Mouse (Mus musculus): ENCODE measurements around the gene Myo3a. TPM values are rescaled to one million over a fixed set of nuclear protein-coding genes. Genes with fewer than 3 reads are reported as not detected.

Myo3a gene
- polyA plus RNA-seq, 1 experiment from 2014 or later: not detected

DNA sequence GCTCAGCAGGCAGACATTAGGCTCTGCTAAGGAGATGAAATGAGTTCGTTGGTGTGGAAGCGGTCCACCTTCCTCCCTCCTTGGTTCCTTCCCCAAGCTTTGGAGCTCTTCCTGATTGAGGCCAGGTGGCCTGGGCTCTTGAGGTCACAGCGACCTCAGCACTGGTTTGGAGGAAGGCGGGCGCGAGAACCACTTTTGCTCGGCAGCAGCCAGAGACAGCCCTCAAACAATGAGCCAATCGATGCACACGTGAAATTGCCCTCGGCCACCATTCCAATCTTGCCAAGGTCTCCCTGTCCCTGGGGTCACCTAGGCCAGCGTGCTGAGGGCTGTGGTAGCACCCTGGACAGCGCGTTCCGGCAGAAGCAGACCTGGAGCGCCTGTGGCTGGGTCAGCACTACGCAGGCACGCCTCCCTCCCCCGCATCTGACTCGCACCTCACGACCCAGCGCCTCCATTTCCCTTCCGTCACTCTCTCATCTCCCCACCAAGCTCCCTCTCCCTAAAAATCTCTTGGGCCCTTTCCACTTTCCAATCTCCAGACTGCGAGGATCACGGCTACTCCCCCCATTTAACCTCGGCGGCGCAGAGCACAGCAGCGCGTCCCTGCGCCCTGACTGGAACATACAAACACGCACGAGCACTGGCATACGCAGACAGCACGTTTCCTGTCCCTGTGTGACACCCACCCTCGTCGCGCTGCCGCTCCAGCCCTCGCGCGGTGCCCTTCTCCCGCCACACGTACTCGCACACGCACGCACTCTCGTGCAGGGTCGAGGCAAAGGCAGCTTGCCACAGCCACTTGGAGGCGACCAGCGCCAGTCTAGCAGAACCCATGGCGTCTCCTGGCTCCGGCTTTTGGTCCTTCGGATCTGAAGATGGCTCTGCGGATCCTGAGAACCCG lies 394.8 kb downstream of the Myo3a start, which contains the start of gene Gad2:
TSS of gene Gad2 (plus strand) at position 378 of the 904 bp plus-strand sequence.
- Histone ChIP-seq H3K36me3 (no peaks in the 10 kb centered on the region), H3K4me2 (replicated peaks) (peak within 1 kb of the TSS; percentile 82), H3K9me3 (no peaks in the 10 kb centered on the region), H3K4me3 (peak within 1 kb of the TSS; percentile 56), H3K9ac (replicated peaks) (peak within 1 kb of the TSS; percentile 70), H3K4me1 (peaks cover 56% of the 10 kb centered on the region), H3K27ac (replicated peaks) (peak within 1 kb of the TSS; percentile 98), H3K27me3 (peaks cover 31% of the 10 kb centered on the region)
- under 1% methylated on average over 55 of the region's 55 CpGs for WGBS
- peak; percentile 72 for ATAC-seq (replicated peaks)

DNA sequence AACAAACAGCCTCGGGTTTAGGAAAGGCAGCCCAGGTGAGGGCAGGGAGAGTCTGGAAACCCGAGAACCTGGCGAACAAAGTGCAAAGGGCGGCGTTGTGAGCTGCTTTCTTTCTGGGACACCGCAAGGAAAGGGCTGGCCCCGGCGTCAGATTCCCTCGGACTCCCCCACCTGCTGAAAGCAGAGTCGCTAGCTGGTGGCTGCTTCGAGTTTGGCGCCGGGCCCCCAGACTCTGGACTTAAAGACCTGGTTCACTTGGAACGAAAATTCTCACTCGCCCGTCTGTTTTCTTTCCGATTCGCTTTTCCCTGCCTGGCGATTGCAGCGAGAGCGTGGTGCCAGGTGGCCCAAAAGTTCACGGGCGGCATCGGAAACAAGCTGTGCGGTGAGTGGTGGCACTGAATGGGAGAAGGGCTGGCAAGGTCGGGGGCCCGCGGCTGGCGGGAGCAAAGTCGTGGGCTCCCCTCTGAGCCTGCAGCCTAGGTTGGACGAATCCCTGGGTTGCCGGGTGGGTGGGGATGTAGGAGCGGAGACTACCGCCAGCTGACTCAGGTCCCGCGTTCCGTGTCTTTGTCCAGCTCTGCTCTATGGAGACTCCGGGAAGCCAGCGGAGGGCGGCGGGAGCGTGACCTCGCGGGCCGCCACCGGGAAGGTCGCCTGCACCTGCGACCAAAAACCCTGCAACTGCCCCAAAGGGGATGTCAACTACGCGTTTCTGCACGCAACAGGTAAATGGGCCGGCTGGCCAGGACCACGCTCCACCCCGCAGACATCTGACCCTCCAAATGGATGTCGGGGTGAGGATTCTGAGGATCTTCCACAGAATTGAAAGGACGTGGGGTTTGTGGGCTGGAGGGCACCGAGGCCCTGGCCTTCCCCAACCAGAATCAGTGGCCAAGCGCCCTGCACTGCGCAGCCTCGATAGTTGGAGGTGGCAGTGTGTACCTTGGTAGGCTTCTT lies 396.1 kb downstream of the Myo3a start:
- Histone ChIP-seq H3K9me3 (no peaks in the 10 kb centered on the region), H3K4me2 (replicated peaks) (peak overlapping the region; percentile 82), H3K4me3 (peak overlapping the region; percentile 56), H3K27ac (replicated peaks) (peak overlapping the region; percentile 98), H3K27me3 (peaks cover 37% of the 10 kb centered on the region), H3K36me3 (no peaks in the 10 kb centered on the region), H3K4me1 (peaks cover 54% of the 10 kb centered on the region), H3K9ac (replicated peaks) (peak overlapping the region; percentile 70)
- under 1% methylated on average over 60 of the region's 60 CpGs for WGBS
- no peak for ATAC-seq (replicated peaks)

DNA sequence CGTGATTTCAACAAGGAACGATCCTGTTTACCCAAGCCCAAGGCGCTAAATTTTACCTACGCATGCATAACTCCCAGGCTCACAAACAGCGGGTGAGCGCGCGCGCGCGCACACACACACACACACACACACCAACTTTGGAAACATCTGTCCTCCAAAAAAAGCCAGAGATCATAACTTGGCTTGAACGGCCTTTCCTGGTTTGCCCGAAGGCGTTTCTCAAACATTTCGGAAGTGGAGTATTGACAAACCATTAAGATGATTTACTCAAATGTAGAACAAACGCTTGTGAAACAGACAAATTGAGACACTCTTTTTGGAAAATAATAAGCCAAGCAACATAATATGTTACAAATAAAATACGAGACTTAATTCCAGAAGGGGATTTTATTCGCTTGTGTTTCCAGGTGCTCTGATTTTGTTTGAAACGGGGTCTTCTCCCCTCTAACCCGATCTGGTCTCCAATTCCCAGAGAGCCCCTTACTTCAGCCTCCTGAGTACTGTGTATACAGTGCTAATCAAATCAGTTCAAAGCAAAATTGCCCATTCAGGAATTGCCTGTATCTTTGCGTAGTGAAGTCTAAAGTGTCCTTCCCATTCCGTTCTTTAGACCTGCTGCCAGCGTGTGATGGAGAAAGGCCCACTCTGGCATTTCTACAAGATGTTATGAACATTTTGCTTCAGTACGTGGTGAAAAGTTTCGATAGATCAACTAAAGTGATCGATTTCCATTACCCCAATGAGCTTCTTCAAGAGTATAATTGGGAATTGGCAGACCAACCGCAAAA lies 397.1 kb downstream of the Myo3a start:
- ATAC-seq (replicated peaks): no peak
- peak overlapping the region; percentile 82 for H3K4me2 ChIP-seq (replicated peaks)
- H3K36me3 ChIP-seq: no peaks in the 10 kb centered on the region
- H3K9me3 ChIP-seq: no peaks in the 10 kb centered on the region
- H3K4me3 ChIP-seq: peak overlapping the region; percentile 56
- WGBS: 3% methylated on average over 27 of the region's 27 CpGs
- peaks cover 34% of the 10 kb centered on the region for H3K27me3 ChIP-seq
- peak overlapping the region; percentile 98 for H3K27ac ChIP-seq (replicated peaks)
- peak overlapping the region; percentile 70 for H3K9ac ChIP-seq (replicated peaks)
- H3K4me1 ChIP-seq: peaks cover 50% of the 10 kb centered on the region

DNA sequence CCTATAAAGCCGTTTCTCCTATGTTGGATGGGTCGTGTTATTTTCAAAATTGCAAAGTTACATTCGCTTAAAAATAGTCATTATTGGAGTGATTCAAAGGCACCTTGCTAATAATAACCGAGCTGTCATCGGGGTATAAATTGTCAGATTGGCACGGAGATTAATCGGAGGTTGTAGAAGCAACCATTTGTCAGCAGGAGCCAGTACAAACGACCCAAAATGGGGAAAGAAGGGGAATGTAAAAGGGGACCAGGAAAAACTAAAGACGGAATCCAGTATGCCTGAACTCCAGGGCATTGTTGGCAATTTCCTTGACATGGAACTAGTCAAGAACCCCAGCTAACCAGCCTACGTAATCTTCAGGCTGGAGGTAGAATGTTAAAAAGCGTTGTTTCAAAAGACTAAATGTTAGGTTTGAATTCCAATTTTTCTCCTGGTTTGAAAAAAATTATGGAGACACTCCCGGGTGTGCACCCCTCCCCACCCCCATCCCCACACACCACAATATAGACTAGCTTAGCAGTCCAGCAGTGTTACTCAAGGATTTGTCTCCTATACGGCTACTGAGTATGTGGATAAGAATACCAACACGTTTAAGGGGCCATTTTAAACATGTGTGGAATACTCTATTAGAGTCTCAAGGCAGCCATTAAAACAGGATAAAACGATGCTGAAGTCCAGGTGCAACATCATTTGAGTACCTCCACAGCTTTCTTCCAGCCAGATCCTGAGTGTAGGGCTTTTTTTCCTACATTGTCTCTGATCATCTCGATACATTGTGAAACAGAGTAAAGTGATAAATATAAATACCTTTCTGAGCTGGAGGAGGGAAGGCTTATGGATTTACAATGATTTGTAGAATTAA lies 398.0 kb downstream of the Myo3a start:
- ATAC-seq (replicated peaks): no peak
- Histone ChIP-seq H3K4me3 (peak overlapping the region; percentile 56), H3K9ac (replicated peaks) (peak overlapping the region; percentile 70), H3K27ac (replicated peaks) (peak overlapping the region; percentile 98), H3K4me1 (peaks cover 42% of the 10 kb centered on the region), H3K27me3 (peaks cover 32% of the 10 kb centered on the region), H3K9me3 (no peaks in the 10 kb centered on the region), H3K4me2 (replicated peaks) (peak overlapping the region; percentile 82), H3K36me3 (no peaks in the 10 kb centered on the region)
- WGBS: 6% methylated on average over 16 of the region's 16 CpGs

DNA sequence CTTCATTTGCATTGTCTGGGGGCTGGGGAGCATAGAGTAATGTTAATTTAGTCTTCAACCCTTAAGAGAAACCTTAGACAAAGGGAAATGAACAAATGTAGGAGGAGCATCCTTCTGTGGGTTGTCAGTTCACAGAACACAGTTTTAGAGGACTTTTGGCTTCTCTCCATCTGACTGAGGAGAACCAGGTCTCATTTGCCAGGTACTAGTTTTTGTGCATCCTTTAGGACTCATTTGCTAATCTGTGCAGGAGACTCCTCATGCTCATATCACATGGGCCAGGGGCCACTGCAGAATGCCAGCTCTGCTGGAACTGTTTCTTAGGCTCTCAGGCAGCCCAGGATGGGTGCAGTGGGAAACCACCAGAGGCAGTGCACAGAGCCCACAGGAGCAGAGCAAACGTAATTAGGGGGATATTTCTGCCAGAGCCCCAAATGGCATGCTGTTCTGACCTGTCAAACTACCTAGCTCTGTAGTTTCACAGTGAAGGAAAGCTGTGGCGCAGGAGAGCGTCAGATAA lies 399.9 kb downstream of the Myo3a start:
- H3K27me3 ChIP-seq: peaks cover 32% of the 10 kb centered on the region
- no peaks in the 10 kb centered on the region for H3K9me3 ChIP-seq
- peak overlapping the region; percentile 82 for H3K4me2 ChIP-seq (replicated peaks)
- H3K4me3 ChIP-seq: peak overlapping the region; percentile 56
- 26% methylated on average over 3 of the region's 3 CpGs for WGBS
- H3K9ac ChIP-seq (replicated peaks): peak overlapping the region; percentile 70
- H3K27ac ChIP-seq (replicated peaks): peak overlapping the region; percentile 98
- no peaks in the 10 kb centered on the region for H3K36me3 ChIP-seq
- peak; percentile 30 for ATAC-seq (replicated peaks)
- peaks cover 27% of the 10 kb centered on the region for H3K4me1 ChIP-seq

DNA sequence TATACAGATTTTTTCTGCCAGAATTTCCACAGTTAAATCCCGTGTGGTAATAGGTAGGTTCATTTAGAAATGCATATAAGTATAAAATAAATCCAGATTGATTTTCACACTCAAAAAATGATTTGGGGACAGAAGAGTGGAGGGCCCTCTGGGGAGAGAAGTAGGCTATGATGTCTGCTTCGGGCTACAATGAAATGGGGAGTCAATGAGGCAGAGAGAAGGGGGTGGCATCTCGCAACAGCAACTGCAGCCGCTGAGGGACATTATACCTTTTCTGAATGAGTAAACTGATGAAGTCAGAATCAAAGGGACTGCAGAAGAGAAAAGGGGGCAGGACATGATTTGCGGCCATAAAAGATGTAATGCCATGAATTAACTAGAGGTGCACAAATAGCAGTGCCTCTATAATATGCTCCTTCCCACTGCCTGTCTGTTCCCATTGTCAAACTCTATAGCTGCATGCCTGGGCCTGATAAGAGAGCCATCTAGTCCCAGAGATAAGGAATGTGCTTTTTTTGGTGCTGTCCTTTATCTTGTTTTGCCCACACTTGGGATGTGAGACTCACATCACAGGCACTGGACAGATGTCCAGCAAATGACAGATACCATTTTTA lies 400.6 kb downstream of the Myo3a start:
- peak overlapping the region; percentile 70 for H3K9ac ChIP-seq (replicated peaks)
- H3K36me3 ChIP-seq: no peaks in the 10 kb centered on the region
- ATAC-seq (replicated peaks): no peak
- H3K9me3 ChIP-seq: no peaks in the 10 kb centered on the region
- peak overlapping the region; percentile 82 for H3K4me2 ChIP-seq (replicated peaks)
- H3K4me3 ChIP-seq: peak overlapping the region; percentile 56
- H3K4me1 ChIP-seq: peaks cover 20% of the 10 kb centered on the region
- peaks cover 32% of the 10 kb centered on the region for H3K27me3 ChIP-seq
- WGBS: 18% methylated on average over 5 of the region's 5 CpGs
- peak overlapping the region; percentile 98 for H3K27ac ChIP-seq (replicated peaks)

DNA sequence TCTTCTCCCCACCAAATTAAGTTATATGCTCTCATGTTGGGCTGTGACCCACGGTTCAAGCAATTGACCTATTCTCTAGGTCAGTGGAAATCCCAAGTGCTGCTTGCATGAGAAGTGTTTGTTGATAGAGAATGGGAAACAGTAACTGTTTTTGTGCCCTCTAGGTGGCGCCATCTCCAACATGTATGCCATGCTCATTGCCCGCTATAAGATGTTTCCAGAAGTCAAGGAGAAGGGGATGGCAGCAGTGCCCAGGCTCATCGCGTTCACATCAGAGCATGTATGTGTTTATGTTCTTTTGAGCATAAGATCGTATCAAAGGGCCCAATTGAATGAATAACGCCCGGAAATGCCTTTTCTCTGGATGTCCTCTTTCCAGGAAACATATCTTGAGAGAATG lies 407.5 kb downstream of the Myo3a start:
- H3K4me1 ChIP-seq: 0 out of 2 replicates have a peak, but pooled peaks cover 4% of the 10 kb centered on the region
- no peak for ATAC-seq (replicated peaks)
- no peak overlapping the region for H3K4me2 ChIP-seq (replicated peaks)
- peaks cover 5% of the 10 kb centered on the region; the same call in 1 of the 2 replicates for H3K36me3 ChIP-seq
- H3K27ac ChIP-seq (replicated peaks): no peak overlapping the region
- no peak overlapping the region for H3K9ac ChIP-seq (replicated peaks)
- H3K4me3 ChIP-seq: no peak overlapping the region
- no peaks in the 10 kb centered on the region for H3K9me3 ChIP-seq
- H3K27me3 ChIP-seq: no peaks in the 10 kb centered on the region
- WGBS: 43% methylated on average over 8 of the region's 8 CpGs

DNA sequence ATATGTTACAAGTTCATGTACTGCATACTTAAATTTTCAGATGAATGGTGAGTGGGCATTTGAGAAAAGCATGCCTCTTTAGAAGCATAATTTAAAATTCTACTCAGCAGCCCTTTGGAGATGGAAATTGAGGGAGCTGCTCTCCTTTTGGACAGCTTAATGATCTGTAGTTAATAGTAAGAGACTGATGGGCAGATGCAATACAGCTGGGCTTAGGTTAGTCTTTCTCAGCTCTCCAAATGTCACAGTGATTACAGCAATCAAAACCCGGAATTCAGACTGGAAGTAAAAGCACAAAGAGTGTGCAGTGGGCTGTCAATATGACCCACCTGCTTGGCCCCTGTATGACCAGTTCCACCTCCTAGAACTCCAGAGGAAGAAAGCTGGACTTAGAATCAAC lies 418.8 kb downstream of the Myo3a start:
- peak; percentile 75 for ATAC-seq (replicated peaks)

DNA sequence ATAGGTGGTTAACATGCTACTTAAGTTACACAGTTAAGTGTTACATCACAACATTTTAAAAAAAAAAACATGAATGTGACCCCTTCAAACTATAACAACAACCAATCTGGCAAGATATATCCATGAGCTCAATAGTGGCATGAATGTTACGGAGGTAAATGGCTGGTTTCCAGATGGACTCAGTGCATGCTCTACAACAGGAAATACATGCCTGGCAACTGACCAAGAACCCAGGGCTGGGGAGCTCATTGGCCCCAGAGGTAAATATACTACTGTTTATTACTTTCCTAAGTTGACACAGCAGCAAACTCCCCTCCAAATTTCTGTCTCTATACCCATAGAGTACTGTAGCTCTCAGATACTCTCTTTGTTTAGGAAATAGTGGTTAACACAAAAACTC lies 421.1 kb downstream of the Myo3a start:
- ATAC-seq (replicated peaks): no peak
- Histone ChIP-seq H3K27ac (replicated peaks) (no peak overlapping the region), H3K4me1 (peaks cover 15% of the 10 kb centered on the region; the same call in 1 of the 2 replicates), H3K9me3 (no peaks in the 10 kb centered on the region), H3K27me3 (no peaks in the 10 kb centered on the region), H3K36me3 (peaks cover 7% of the 10 kb centered on the region; the same call in 1 of the 2 replicates), H3K4me3 (no peak overlapping the region), H3K4me2 (replicated peaks) (no peak overlapping the region), H3K9ac (replicated peaks) (no peak overlapping the region)
- 71% methylated on average over 1 of the region's 1 CpGs for WGBS

More for the DNA sequence above, 418.8 kb downstream of the Myo3a start:
- Histone ChIP-seq H3K9ac (replicated peaks) (no peak overlapping the region), H3K27ac (replicated peaks) (no peak overlapping the region; the same call in 1 of the 2 replicates), H3K27me3 (no peaks in the 10 kb centered on the region), H3K4me1 (peaks cover 15% of the 10 kb centered on the region; the same call in 1 of the 2 replicates), H3K9me3 (no peaks in the 10 kb centered on the region), H3K4me2 (replicated peaks) (no peak overlapping the region), H3K36me3 (peaks cover 7% of the 10 kb centered on the region; the same call in 1 of the 2 replicates), H3K4me3 (no peak overlapping the region)
- 12% methylated on average over 1 of the region's 1 CpGs for WGBS

DNA sequence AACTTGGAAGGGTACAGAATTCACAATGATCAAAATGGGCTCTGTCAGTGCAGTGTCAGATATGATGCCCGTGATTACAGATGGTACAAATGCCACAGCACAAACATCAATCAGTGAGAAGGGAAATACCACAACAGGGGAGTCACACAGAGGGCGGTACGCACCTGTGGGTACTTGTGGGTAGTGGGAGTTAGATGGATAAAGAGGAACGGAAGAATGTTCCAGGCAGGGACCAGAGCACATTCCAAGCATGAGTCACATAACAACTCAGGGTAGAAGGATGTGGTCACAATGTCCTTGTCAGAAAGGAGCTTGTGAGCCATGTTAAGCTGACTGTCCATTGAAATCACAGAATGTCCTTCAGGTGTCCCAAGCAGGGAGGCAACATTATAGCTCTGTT lies 424.5 kb downstream of the Myo3a start:
- Histone ChIP-seq H3K36me3 (peaks cover 7% of the 10 kb centered on the region; the same call in 1 of the 2 replicates), H3K4me3 (no peak overlapping the region), H3K27me3 (no peaks in the 10 kb centered on the region), H3K9me3 (no peaks in the 10 kb centered on the region), H3K4me1 (no peaks in the 10 kb centered on the region), H3K9ac (replicated peaks) (no peak overlapping the region), H3K27ac (replicated peaks) (no peak overlapping the region), H3K4me2 (replicated peaks) (no peak overlapping the region)
- 85% methylated on average over 4 of the region's 4 CpGs for WGBS
- ATAC-seq (replicated peaks): no peak
